Mouse (Mus musculus) activated CD4-positive, CD25-positive, alpha-beta regulatory T cell, adult 9 weeks (primary cell): ENCODE data around the gene Gm26620. TPM values are rescaled to one million over a fixed set of nuclear protein-coding genes. Genes with fewer than 3 reads are reported as not detected.

Experiments
- polyA plus RNA-seq: library from polyadenylated mRNA; unstranded; fragments of 100-300 nt; shearing (Covaris generic); gene quantifications from one replicate; pipeline ENCODE4 v1.2.1, GENCODE M21; 2017

The Gm26620 gene
- not detected for polyA plus RNA-seq

DNA sequence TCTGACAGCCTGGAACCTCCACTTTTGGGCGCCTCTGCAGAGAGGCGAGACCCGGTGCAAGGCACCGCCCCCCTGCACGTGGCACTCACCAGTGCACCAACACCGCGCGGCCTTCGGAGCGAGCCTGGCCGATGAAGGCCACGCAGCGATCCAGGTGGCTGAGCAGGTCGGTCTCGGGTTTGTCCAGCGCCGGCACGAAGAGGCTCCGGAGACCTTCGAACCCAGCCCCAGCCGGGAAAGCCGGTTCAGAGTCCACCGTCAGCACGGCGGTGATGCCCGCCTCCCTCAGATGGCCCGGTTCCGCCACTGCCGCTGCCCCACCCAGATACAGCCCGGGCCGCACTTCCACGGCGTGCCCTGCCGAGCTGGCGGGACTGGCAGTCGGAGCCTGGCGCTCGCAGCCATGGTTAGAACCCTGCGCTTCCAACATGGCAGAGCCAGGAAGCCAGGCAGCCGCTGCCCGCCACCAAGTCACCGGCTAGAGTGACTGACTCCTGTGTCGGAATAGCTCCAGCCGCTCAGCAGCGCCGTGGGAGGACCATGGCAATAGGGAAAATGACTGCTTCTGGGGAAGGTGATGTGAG, at the start of gene Gm26620, which contains the start of gene Dusp12:
Gene Gm26620, plus strand, starts transcription at position 88 of the 584 bp plus-strand sequence.
Gene Dusp12, minus strand, starts transcription at position 563 of the 584 bp plus-strand sequence.

DNA sequence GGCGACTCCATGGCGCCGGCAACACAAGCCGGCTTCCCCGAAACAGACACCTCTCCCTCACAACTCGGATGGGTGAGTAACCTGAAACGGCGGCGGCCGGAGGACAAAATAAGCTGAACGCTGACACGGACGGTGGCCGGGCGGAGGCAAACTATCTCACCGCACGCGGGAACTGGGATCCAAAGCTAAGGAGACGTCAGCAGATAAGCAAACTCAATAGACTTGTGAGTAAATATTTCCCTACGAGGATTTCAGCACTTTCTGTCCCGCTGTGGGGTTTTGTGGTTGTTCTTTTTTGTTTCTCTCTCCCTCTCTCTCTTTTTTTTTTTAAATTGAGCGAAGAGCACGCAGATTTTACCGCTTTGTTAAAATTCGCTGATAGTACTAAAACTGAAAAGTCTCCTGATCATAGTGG, 17.2 kb upstream of the Gm26620 start, which contains the start of gene Atf6:
Gene Atf6, minus strand, starts transcription at position 81 of the 415 bp plus-strand sequence.

DNA sequence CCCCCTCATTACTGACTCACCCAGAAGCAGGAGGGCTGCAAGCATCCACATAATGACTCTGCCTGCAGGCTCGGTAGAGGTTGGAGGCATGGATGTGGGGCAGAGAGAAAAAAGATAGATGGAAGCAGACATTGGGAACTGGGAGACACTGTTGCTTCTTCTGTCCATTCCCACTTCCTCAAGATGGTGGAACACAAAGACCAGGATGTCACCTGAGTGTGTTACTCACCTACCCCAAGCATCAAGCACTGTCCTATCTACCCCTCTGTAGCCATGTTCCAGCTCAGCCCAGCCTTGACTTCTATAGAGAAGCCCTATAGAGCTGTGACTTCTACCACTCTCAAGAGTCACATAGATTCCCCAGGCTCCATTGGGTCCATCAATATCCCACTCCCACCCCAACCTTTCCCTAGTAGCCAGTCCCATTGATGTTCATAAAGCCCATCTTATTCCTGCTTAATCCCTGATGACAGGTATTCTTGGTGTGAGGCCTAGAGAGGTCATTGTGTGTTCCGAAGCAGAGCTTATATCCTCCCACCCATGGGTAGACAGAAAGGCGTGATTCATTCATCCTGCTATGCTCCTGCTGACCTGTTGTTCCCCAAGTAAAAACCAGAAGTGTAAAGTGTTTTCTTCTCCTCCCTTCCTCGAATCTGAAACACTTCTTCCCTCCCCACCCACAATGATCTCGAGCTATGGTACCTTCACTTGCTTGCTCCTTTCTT, 28.2 kb downstream of the Gm26620 start, which contains the start of gene Fcrlb:
Gene Fcrlb, minus strand, starts transcription at position 51 of the 725 bp plus-strand sequence.

GRCm38 (mm10) chr1:170927378-170927777, 42.5 kb downstream of the Gm26620 start, which contains the start of gene Fcrla:
TSS of gene Fcrla (minus strand) at chr1:170927583.

Other genes starting within 250 kb of the Gm26620 start
- gene Olfml2b, start 240.5 kb upstream of the Gm26620 start, polyA plus RNA-seq: not detected
- gene Atf6, start 17.3 kb upstream of the Gm26620 start, polyA plus RNA-seq: 12.6 TPM
- gene Dusp12, start 475 bp downstream of the Gm26620 start, polyA plus RNA-seq: 32.9 TPM
- not detected for gene Fcrlb, start 27.9 kb downstream of the Gm26620 start, polyA plus RNA-seq
- 0.62 TPM for gene Fcrla, start 42.5 kb downstream of the Gm26620 start, polyA plus RNA-seq
- gene Fcgr2b, start 91.5 kb downstream of the Gm26620 start, polyA plus RNA-seq: 1.4 TPM
- gene Fcgr4, start 133.9 kb downstream of the Gm26620 start, polyA plus RNA-seq: 0.66 TPM
- 1.9 TPM for gene Fcgr3, start 179.9 kb downstream of the Gm26620 start, polyA plus RNA-seq
- 2.1 TPM for gene Cfap126, start 228.9 kb downstream of the Gm26620 start, polyA plus RNA-seq